Mouse (Mus musculus): ENCODE data around the gene Trrap.
"Not testable (repeated sequence)": the region's sequence is repeated elsewhere in the genome, so short reads cannot be mapped to it uniquely, and the experiment has no call there.

The Trrap gene

GRCm38 (mm10) chr5:144767106-144767798 lies at the start of gene Trrap:
Trrap (plus strand) TSS chr5:144767732.
- not testable (repeated sequence) for DNase-seq (ENCODE audit: low spot score)

- DNase-seq (ENCODE audit: low spot score): peak; percentile 44
Measured at GRCm38 (mm10) chr5:144719781-144720180, 47.8 kb upstream of the Trrap start.

- DNase-seq (ENCODE audit: low spot score): peak; percentile 32
Measured at GRCm38 (mm10) chr5:144720281-144720680, 47.3 kb upstream of the Trrap start.

DNA sequence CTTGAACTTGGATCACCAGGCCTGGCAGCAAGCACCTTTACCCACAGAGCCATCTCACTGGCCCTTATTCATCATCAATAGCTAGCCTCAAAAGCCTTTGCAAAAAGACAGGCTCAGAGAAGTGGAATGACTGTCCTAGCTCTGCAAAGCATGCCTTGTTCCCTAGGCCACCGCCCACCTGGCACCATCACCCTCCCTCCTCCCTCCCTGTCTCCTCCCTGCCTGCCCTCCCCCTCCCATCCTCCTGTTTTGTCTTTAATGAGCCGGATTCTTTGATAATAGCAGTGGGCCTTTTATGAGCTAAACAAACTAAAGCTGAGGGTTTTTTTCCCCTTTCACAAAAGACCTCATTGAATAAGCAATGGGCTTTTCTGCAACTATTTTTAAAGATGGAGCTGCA lies 42.6 kb upstream of the Trrap start:
- no peak for DNase-seq (ENCODE audit: low spot score)

DNA sequence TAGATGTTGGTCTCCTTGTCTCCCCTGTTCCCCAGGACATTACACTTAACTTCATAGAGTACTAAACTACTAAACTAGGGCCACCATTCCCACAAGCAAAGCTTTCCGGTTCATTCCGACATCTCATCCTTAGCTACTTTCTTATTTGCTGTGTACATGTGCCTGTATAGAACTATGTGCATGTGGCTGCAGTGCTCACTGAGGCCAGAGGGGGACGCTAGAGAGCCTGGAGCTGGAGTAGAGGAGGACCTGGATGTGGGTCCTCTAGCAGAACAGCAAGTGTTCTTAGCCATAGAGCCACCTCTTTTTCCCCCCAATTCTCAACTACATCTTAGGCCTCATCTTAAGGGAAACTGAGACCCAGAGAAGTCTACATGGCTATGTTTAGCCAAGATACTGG lies 42.0 kb upstream of the Trrap start:
- no peak for DNase-seq (ENCODE audit: low spot score)

GRCm38 (mm10) chr5:144727119-144727518 lies 40.4 kb upstream of the Trrap start:
- DNase-seq (ENCODE audit: low spot score): peak; percentile 81

- no peak for DNase-seq (ENCODE audit: low spot score)
Measured at GRCm38 (mm10) chr5:144728237-144728636, 39.3 kb upstream of the Trrap start.

- no peak for DNase-seq (ENCODE audit: low spot score)
Measured at GRCm38 (mm10) chr5:144729216-144729615, 38.3 kb upstream of the Trrap start.

DNA sequence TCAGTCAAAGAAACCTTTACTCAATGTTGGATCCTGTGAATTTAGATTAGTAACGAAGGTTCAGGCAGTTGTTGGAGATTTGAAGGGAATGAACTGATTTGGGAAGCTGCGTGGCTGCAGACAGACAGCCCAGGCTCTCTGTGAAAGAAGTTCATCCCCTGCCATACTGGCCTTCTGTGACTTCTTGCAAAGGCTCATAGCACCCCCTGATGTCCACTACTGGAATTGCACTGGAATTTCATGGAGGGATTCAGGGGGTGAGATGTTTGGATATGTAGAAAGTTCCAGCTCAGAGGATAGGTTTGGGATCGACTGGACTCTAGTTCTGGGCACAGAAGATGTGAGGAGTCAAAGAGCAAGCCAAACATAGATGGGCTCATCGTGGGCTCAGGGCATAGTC lies 33.6 kb upstream of the Trrap start:
- peak; percentile 76 for DNase-seq (ENCODE audit: low spot score)

- peak; percentile 78 for DNase-seq (ENCODE audit: low spot score)
Measured at GRCm38 (mm10) chr5:144734949-144735348, 32.6 kb upstream of the Trrap start.

GRCm38 (mm10) chr5:144737101-144737500 lies 30.4 kb upstream of the Trrap start:
- no peak for DNase-seq (ENCODE audit: low spot score)

GRCm38 (mm10) chr5:144752432-144752831 lies 15.1 kb upstream of the Trrap start:
- no peak for DNase-seq (ENCODE audit: low spot score)

DNA sequence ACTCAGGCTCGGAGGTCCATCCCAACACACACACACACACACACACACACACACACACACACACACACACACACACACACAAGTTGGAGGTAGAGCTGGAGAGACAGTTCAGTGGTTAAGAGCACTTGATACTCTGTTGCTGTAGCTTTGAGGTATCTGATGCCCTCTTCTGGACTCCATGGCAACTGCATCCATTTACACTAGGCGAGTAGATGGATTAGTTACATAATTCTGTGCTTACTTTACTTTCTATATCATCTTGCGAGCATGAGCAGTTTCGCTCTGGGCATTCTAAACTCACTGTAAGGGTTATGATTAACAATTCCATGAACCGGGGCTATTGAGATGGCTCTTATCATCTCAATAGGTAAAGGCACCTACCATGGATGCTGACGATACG lies 14.5 kb upstream of the Trrap start:
- peak; percentile 84 for DNase-seq (ENCODE audit: low spot score)

DNA sequence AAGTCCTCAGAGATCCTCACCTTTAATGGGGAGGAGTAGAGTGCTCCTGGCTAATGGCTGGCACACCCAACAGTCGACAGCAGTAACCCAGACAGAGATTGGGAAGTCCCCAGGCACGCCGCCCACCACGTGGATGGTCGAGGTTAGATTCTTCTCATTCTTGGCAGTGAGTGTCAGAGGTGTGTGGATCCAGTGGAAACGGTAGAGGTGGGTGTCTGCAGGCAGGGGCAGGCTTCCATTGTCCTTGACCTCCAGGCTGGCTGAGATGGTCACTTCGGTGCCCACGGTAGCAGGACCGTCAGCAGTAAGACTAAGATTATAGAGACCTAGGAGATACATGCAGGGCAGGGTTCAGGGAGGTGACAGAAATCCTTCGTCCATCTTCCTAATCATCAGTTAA lies 12.3 kb upstream of the Trrap start:
- no peak for DNase-seq (ENCODE audit: low spot score)

GRCm38 (mm10) chr5:144757402-144757801 lies 10.1 kb upstream of the Trrap start:
- DNase-seq (ENCODE audit: low spot score): no peak

- DNase-seq (ENCODE audit: low spot score): no peak
Measured at GRCm38 (mm10) chr5:144758422-144758821, 9.1 kb upstream of the Trrap start.

GRCm38 (mm10) chr5:144761161-144761868 lies 6.2 kb upstream of the Trrap start, which contains the start of gene Tmem130:
Tmem130 (minus strand) TSS chr5:144761818.
- peak; percentile 80 for DNase-seq (ENCODE audit: low spot score)

DNA sequence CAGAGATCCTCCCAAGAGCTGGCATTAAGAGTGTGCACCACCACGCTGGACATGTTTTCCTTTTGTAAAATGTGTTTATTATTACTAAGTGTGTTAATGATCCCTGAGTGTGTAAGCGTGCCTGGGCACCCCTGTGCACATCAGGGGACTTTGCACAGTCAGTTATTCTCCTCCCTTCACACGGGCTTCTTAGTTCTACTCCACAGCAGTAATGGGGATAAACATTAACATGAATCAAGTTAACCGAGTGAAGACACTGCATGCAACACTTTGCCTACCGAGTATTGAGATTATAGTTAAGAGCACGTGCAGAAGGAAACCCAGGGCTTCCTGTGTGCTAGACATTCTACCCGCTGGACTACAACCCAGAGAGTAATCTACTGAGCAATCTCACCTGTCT lies 1.5 kb upstream of the Trrap start:
- no peak for DNase-seq (ENCODE audit: low spot score)

DNA sequence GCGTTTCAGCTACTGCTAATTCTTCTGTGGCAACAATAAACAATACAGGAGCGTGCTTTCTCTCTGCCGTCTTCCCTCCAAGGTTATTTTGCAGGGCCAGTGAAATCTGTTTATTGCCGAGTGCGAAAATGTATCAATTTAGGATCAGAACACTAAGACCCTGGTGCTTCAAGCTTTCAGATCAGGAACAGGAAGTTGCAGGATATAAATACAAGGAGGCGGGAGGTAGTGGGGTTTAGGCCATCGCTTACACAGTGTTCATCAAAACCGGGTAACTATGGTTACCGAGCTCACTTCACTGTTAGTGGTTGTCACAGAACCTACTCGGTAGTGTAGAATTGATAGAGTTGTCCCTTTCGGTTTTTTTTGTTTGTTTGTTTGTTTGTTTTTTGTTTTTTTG lies 886 bp upstream of the Trrap start:
- no peak for DNase-seq (ENCODE audit: low spot score)

- DNase-seq (ENCODE audit: low spot score): peak; percentile 89
Measured at GRCm38 (mm10) chr5:144767911-144768841, 644 bp downstream of the Trrap start.

DNA sequence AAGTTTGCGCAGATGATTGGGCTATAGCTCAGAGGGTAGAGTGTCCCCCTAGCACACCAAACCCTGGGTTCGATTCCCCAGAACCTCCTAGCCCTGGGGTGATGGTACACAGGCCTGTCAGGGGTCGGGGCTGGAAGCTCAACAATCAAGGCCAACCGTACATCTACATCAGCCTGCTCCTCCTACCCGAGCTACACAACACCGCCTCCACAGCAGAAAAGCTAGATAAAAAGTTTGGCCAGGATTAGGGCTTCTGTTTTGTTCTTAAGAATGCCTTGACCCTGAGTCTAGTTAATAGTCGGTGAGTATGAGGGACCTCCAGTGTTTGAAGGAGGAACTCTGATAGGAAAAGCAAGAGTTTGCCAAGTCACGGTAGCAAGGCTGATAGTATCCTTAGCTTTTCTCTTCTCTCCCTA lies 1.5 kb downstream of the Trrap start:
- DNase-seq (ENCODE audit: low spot score): no peak

- DNase-seq (ENCODE audit: low spot score): no peak
Measured at GRCm38 (mm10) chr5:144773231-144773630, 5.7 kb downstream of the Trrap start.

Data from layer of hippocampus, adult 11-12 months (tissue).